Mouse (Mus musculus) B cell, adult 2 months (primary cell): ENCODE measurements around the gene Fgfr2.

Source experiments
- DNase-seq, 2 experiments: peaks; one replicate each; pipeline ENCODE4 v3.0.0; 2022

Gene Fgfr2

GRCm38 (mm10) chr7:132813416-132814088 lies 309.6 kb downstream of the Fgfr2 start, which contains the start of gene Fam53b:
Gene Fam53b (minus strand): TSS chr7:132813886.
- DNase-seq = peak; percentile 68 to 73

GRCm38 (mm10) chr7:132812619-132813415 lies 310.3 kb downstream of the Fgfr2 start:
- peak; percentile 73 to 77 for DNase-seq

GRCm38 (mm10) chr7:132811716-132812618 lies 311.2 kb downstream of the Fgfr2 start:
- peak; percentile 52 to 57 for DNase-seq

GRCm38 (mm10) chr7:132810879-132811278 lies 312.3 kb downstream of the Fgfr2 start:
- peak; percentile 92 for DNase-seq

GRCm38 (mm10) chr7:132810368-132810767 lies 312.8 kb downstream of the Fgfr2 start:
- DNase-seq = no peak

GRCm38 (mm10) chr7:132809721-132810120 lies 313.4 kb downstream of the Fgfr2 start:
- DNase-seq = no peak

- DNase-seq = no peak
Observed at GRCm38 (mm10) chr7:132808841-132809682, 314.1 kb downstream of the Fgfr2 start.

GRCm38 (mm10) chr7:132808051-132808796 lies 314.9 kb downstream of the Fgfr2 start:
- no peak for DNase-seq

- DNase-seq = peak in 1 of 2 experiments; percentile 28
Observed at GRCm38 (mm10) chr7:132806926-132807857, 316.0 kb downstream of the Fgfr2 start.

GRCm38 (mm10) chr7:132806286-132806685 lies 316.9 kb downstream of the Fgfr2 start:
- DNase-seq = no peak

GRCm38 (mm10) chr7:132804951-132805350 lies 318.2 kb downstream of the Fgfr2 start:
- DNase-seq = peak in 1 of 2 experiments; percentile 19

GRCm38 (mm10) chr7:132804461-132804860 lies 318.7 kb downstream of the Fgfr2 start:
- DNase-seq = no peak

- peak; percentile 73 to 76 for DNase-seq
Observed at GRCm38 (mm10) chr7:132803962-132804361, 319.2 kb downstream of the Fgfr2 start.

- no peak for DNase-seq
Observed at GRCm38 (mm10) chr7:132803336-132803735, 319.8 kb downstream of the Fgfr2 start.

GRCm38 (mm10) chr7:132802691-132803090 lies 320.5 kb downstream of the Fgfr2 start:
- DNase-seq = no peak

- DNase-seq = no peak
Observed at GRCm38 (mm10) chr7:132802066-132802465, 321.1 kb downstream of the Fgfr2 start.

- DNase-seq = no peak
Observed at GRCm38 (mm10) chr7:132801509-132801908, 321.6 kb downstream of the Fgfr2 start.

- DNase-seq = no peak
Observed at GRCm38 (mm10) chr7:132800868-132801267, 322.3 kb downstream of the Fgfr2 start.

GRCm38 (mm10) chr7:132799119-132800016 lies 323.8 kb downstream of the Fgfr2 start:
- no peak for DNase-seq
